Mouse (Mus musculus): ENCODE data around the gene Slc35f6. TPM values are rescaled to one million over a fixed set of nuclear protein-coding genes. Genes with fewer than 3 reads are reported as not detected.

The Slc35f6 gene
- total RNA-seq, 2 experiments from 2014 or later: 11.3 to 12.6 TPM

DNA sequence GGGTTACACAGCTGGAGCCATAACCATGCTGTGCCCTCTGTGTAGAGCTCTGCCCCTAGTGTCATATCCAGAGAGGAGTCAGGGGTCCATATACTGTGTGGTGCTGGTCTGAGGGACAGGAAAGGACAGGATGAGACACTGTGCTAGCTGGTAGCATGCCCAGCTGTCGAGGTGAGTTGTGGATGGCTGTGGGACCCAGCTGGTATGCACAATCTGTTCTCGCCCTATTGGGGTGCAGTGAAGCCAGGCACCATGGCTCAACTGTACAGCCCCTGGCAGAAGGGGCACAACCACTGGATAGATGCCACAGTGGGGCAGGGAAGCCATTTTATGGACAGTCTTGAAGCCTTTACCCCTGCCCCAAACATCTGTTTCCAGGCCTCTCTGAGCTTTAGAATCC, 28.5 kb upstream of the Slc35f6 start:
- no peak for DNase-seq
- intact Hi-C loops (cut with DNase I): no loop called here

DNA sequence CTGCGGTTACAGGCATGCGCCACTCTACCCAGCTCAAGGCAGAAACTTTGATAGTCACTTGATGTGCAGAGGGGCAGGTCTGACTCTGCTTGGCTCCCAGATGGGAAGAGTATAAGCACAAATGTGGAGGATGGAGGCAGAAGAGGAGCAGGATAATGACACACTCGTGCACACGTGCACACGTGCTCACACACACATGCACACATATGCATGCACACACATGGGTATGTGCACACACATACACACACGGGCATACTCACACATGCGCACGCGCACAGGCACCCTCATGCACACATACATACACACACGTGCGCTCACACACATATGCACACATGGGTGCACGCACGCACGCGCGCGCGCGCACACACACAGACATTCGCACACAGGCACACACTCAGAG, 27.2 kb upstream of the Slc35f6 start:
- DNase-seq: no peak
- intact Hi-C loops (cut with DNase I): no loop called here

GRCm38 (mm10) chr5:30621211-30621790, 26.4 kb upstream of the Slc35f6 start:
- intact Hi-C loops (cut with DNase I): no loop called here

DNA sequence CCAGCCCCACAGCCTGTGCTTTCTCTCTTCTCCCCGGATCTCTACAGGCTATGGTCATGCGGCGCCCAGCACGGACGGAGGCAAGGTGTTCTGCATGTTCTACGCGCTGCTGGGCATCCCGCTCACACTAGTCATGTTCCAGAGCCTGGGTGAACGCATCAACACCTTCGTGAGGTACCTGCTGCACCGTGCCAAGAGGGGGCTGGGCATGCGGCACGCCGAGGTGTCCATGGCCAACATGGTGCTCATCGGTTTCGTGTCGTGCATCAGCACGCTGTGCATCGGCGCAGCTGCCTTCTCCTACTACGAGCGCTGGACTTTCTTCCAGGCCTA, 25.9 kb upstream of the Slc35f6 start:
- DNase-seq: no peak
- intact Hi-C loops (cut with DNase I): no loop called here

More at GRCm38 (mm10) chr5:30621211-30621790, 26.4 kb upstream of the Slc35f6 start:
- no peak for DNase-seq

DNA sequence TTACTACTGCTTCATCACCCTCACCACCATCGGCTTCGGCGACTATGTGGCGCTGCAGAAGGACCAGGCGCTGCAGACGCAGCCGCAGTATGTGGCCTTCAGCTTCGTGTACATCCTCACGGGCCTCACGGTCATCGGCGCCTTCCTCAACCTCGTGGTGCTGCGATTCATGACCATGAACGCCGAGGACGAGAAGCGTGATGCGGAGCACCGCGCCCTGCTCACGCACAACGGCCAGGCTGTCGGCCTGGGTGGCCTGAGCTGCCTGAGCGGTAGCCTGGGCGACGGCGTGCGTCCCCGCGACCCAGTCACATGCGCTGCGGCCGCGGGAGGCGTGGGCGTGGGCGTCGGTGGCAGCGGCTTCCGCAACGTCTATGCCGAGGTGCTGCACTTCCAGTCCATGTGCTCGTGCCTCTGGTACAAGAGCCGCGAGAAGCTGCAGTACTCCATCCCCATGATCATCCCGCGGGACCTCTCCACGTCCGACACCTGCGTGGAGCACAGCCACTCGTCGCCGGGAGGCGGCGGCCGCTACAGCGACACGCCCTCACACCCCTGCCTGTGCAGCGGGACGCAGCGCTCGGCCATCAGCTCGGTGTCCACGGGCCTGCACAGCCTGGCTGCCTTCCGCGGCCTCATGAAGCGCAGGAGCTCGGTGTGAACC, 25.4 kb upstream of the Slc35f6 start:
- no peak for DNase-seq
- intact Hi-C loops (cut with DNase I): no loop called here

GRCm38 (mm10) chr5:30622841-30623185, 24.9 kb upstream of the Slc35f6 start:
- intact Hi-C loops (cut with DNase I): no loop called here
- no peak for DNase-seq

GRCm38 (mm10) chr5:30623380-30623779, 24.4 kb upstream of the Slc35f6 start:
- intact Hi-C loops (cut with DNase I): no loop called here
- no peak for DNase-seq

GRCm38 (mm10) chr5:30624311-30624710, 23.4 kb upstream of the Slc35f6 start:
- intact Hi-C loops (cut with DNase I): no loop called here
- DNase-seq: no peak

DNA sequence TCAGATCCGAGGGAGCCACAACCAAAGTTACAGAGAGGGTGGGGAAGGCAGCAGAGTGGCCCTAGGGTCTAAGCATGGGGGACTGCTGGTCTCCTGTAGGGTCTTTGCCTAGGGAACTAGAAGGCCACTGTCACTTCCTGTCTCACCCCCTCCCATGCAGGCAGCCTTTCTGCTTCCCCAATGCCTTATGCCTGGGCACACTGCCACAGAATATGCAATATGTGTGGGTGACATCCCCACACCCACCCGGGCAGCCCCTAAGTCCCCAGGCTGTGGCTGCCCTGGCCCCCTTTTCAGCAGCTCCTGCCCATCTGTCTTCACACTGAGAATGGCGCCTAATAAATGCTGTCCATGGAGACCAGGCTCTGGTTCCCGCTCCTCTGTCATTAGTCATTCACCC, 22.8 kb upstream of the Slc35f6 start:
- no peak for DNase-seq
- intact Hi-C loops (cut with DNase I): no loop called here

GRCm38 (mm10) chr5:30625379-30625778, 22.4 kb upstream of the Slc35f6 start:
- intact Hi-C loops (cut with DNase I): no loop called here
- DNase-seq: no peak

- no peak for DNase-seq
- intact Hi-C loops (cut with DNase I): no loop called here
Measured at GRCm38 (mm10) chr5:30626331-30627105, 21.2 kb upstream of the Slc35f6 start.

GRCm38 (mm10) chr5:30628511-30628910, 19.2 kb upstream of the Slc35f6 start:
- intact Hi-C loops (cut with DNase I): no loop called here
- DNase-seq: no peak

DNA sequence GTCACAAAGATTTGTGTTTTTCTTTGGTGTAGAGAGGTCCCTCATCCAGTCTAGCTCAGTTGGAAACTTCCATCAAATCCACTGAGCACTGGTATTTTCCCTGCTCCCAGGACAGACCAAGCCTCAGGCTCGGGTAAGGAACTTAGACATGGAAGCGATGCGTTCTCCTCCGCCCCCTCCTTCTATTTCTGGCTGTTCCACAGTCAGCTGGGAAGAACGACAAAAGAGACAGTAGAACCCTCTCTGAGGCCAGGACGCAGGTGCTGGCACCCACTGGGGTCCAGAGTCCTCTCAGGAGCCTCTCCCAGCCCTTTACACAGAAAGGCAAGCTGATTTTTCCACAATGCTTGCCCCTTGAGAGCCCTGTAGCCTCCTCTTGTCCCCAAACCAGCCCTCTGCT, 17.3 kb upstream of the Slc35f6 start:
- intact Hi-C loops (cut with DNase I): no loop called here
- no peak for DNase-seq

- DNase-seq: no peak
- intact Hi-C loops (cut with DNase I): no loop called here
Measured at GRCm38 (mm10) chr5:30632134-30632533, 15.6 kb upstream of the Slc35f6 start.

DNA sequence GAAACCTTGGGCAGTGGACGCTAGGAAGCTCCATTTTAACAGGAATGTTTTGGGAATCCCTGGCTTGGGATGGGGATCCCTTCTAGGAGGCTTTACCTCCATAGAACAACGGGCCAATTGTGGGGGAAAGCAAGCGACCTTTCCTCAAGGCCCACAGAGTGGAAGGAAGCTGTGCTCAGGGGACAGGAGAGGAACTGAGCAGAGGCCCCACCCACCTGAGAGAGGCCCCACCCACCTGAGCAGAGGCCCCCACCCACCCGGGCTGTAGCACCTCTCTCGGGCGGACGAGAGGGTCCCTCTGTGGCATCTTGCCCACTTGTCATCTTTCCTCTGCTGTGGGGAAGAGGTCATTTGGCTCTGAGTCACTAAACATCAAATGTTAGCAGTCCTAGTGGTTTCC, 10.7 kb upstream of the Slc35f6 start:
- intact Hi-C loops (cut with DNase I): loop anchor here (5.0 kb wide), 1 partner anchor 215 kb away; no protein-coding TSS in a partner anchor
- DNase-seq: no peak

DNA sequence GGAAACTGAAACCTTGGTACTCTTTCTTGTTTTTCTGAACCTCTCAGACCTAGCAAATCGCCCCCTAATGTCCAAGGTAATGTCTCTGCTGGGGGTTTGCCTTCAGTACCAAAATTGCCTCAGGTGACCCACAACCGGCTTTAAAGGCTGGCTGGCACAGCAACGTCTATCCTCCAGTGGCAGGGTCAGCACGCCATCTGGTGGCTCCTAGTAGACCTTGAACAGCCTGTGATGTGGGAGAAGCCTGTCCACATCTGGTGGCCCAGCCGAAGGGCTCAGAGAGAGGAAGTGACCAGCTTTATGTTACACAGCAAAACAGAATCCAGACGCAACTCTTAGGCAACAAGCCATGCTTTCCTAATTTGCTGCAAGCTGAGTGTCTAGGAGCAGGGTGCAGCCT, 9.7 kb upstream of the Slc35f6 start:
- intact Hi-C loops (cut with DNase I): loop anchor here (1.0 to 5.0 kb wide), 2 partner anchors 120 to 216 kb away; no protein-coding TSS in a partner anchor
- peak; percentile 56 to 65 for DNase-seq

- no peak for DNase-seq
- intact Hi-C loops (cut with DNase I): no loop called here
Measured at GRCm38 (mm10) chr5:30643477-30644179, 4.1 kb upstream of the Slc35f6 start.

DNA sequence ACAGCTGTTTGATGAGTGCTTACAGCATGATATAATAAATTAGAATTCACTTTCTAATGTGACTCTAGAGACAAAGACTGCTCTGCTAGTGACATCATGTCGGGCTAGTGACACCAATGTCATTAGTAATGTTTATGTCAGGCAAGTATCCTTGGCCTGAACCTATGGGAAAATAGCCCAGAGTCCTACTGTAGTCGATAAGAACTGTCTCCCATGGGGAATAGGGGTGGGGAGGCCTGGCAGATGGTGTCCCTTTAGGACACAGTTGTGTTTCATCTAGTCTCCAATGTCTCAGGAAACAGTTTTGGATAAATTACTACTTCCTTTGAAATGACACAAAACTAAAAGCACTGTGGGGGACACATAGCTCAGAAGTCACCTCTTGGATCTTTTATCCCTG, 1.7 kb upstream of the Slc35f6 start:
- intact Hi-C loops (cut with DNase I): no loop called here
- DNase-seq: no peak

DNA sequence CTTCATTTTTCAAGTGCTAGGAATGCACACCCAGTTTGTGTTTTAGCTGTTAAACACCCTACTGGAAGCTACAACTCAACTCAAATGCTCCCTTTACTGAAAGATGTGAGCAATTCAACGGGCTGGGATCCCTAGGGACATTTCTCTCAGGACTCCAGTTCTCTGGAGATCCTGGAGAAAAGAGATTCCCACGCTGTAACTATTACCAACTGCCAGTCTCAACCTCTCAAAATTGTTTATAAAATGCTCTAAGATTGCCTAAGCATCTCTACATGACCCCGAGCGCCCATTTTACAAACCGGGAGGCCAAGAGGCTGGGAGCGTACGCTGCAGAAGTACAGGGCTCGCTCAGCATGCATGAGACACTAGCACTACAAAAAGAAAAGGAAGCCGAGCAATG, 337 bp upstream of the Slc35f6 start:
- no peak for DNase-seq
- intact Hi-C loops (cut with DNase I): no loop called here

- intact Hi-C loops (cut with DNase I): no loop called here
- no peak for DNase-seq
Measured at GRCm38 (mm10) chr5:30649558-30649957, 1.8 kb downstream of the Slc35f6 start.

DNA sequence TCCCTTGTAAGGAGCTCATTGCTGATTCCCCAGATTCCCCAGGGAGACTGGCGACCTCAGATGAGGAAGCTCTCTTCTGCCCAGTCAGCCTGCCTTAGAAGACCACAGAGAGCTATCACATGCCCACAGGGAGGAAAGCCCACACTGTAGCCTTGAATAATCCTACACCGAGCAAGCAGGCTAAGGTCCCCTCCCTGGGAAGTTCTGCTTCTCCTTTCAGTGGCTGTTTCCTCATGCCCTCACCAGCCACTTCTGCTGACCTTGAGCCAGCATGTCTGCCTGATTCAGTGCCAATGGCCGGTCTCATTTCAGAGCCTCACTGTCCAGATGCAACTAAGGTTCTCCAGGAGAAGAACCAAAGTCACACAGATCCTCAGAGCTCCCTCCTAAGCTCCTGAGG, 3.0 kb downstream of the Slc35f6 start:
- DNase-seq: no peak
- intact Hi-C loops (cut with DNase I): no loop called here

Measured in gastrocnemius, postnatal 36 days (tissue).